Mouse (Mus musculus) frontal cortex, adult 2 months (tissue): ENCODE data around the gene Kif6. TPM values are rescaled to one million over a fixed set of nuclear protein-coding genes. Genes with fewer than 3 reads are reported as not detected.

Experiments
- polyA plus RNA-seq: library from polyadenylated mRNA; depleted of rRNA; stranded (reverse); fragments of >200 nt; gene quantifications from 2 replicates; pipeline ENCODE4 v1.2.3, GENCODE M21; 2012; rRNA removed

Kif6 gene
- polyA plus RNA-seq, 1 experiment: 1.6 TPM

Other genes with a start within 250 kb of the Kif6 start
- 8.3 and 8.9 TPM in 2 replicates for gene Mocs1, start 186.8 kb upstream of the Kif6 start, polyA plus RNA-seq
- gene Daam2, start 50.8 kb upstream of the Kif6 start, polyA plus RNA-seq: 30.8 and 34.5 TPM in 2 replicates